Mouse (Mus musculus): Measurements from ENCODE around the gene Gapvd1.
"Not testable (repeated sequence)": the region's sequence is repeated elsewhere in the genome, so short reads cannot be mapped to it uniquely, and the experiment has no call there.

The Gapvd1 gene

DNA sequence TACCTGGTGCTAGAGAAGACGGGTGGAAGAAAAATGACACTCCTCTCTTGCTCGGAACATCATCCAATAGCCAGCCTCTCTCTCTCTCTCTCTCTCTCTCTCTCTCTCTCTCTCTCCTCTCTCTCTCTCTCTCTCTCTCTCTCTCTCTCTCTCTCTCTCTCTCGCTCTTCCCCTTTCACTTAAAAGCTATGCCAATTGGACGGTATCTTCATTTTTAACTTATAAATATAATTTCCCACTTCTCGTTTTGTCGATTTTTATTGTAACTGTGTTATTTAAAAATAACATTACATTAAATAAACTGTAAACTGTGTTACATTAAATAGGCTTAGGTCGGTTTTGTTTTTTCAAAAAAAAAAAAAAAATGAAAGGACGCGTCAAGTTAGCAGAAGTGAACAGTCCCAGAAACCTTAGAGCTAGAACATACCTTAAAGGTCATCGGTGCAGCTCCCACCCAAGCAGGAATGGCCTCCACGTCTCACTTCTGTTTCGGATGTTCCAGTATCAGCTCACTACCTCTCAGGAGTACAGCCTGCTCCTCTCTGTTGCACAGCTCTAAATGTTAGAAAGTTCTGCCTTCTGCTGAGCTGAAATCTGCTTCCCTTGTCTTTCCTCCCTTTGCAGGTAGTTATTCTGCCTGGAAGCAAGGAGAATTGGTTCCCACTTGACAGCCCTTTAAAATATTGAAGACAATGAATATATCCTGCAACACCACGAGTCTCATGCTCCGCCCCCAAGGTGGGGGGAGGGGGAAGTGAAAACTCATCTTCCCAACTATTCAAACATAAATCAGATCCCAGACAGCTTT is at the start of gene Gapvd1:
Gapvd1 (minus strand) TSS at position 682 of the 808 bp plus-strand sequence.
- peak; percentile 17 for DNase-seq (ENCODE audit: low spot score)

DNA sequence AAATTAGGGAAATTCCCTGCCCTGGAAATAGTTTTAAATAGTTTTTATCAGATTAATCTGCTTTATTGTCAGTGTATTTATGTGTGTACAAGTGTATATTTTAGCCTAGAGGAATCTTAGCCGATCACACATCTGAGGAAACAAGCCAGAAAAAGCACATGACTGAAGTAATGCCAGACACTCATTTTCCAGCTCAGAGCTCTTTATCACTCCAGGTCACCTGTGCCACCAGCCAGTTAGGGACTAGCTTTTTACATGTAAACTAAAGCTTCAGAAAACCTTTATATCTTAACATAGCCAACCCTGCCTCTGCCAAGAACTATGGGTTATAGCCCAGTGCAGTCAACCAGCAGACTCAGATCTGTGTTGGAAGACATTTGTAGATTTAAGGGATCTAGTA is 49.8 kb upstream of the Gapvd1 start:
- DNase-seq (ENCODE audit: low spot score): no peak

DNA sequence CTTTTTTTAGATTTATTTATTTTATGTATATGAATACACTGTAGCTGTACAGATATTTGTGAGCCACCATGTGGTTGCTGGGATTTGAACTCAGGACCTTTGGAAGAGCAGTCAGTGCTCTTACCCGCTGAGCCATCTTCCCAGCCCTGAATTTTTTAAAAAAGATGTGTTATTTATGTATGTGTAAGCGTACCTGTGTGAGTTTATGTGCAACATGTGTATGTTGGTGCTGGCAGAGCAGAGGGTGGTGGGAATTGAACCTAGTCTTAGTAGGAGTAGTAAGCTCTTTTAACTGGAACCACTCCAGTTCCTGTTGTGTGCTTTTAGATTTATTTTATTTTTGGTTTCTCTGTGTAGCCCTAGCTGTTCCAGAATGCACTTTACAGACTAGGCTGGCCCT is 49.1 kb upstream of the Gapvd1 start:
- no peak for DNase-seq (ENCODE audit: low spot score)

DNA sequence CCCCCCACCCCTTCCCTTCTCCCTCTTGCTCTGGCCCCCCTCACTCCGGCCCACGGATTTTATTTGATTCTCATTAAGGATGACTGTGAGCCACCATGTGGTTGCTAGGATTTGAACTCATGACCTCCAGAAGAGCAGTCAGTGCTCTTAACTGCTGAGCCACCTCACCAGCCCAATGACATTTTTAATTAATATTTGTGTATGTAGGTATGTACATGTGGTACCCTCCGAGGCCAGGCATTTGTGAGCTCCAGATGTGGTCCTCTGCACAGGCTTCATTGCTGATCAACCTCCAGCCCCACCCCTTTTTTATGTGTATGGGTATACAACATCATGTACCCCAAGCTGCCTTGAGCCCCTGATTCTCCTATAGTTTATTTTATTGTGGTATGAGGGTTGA is 48.7 kb upstream of the Gapvd1 start:
- DNase-seq (ENCODE audit: low spot score): no peak

DNA sequence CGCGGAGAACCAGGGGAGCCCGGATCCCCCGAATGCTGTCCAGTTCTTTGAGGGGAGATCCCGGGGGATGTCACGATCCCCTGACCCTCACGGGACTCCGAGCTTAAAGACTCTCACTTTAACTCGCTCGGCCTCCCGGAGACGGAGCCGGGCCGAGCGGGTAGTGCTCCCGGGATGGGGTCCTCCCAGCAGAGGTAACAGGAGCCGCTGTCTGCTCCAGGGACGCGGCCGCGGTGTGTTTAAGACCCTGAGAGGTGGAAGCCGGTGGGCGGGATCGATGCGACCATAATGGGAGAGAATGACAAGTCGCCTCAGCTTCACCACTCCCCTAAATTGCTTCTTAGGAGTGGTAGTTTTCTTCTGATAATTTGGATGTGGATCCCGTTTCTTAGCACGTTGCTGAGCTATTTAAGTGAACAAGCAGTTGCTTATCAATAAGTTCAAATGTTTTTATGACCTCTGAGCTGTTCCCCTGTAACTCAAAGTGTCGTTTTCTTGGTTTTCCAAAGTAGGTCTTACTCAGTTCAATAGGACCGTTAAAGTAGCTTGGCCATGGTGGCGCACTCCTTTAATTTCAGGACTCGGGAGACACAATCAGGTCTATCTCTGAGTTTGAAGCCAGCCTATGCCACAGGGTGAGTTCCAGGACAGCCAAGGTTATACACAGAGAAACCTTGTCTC is 47.7 kb upstream of the Gapvd1 start:
- not testable (repeated sequence) for DNase-seq (ENCODE audit: low spot score)

DNA sequence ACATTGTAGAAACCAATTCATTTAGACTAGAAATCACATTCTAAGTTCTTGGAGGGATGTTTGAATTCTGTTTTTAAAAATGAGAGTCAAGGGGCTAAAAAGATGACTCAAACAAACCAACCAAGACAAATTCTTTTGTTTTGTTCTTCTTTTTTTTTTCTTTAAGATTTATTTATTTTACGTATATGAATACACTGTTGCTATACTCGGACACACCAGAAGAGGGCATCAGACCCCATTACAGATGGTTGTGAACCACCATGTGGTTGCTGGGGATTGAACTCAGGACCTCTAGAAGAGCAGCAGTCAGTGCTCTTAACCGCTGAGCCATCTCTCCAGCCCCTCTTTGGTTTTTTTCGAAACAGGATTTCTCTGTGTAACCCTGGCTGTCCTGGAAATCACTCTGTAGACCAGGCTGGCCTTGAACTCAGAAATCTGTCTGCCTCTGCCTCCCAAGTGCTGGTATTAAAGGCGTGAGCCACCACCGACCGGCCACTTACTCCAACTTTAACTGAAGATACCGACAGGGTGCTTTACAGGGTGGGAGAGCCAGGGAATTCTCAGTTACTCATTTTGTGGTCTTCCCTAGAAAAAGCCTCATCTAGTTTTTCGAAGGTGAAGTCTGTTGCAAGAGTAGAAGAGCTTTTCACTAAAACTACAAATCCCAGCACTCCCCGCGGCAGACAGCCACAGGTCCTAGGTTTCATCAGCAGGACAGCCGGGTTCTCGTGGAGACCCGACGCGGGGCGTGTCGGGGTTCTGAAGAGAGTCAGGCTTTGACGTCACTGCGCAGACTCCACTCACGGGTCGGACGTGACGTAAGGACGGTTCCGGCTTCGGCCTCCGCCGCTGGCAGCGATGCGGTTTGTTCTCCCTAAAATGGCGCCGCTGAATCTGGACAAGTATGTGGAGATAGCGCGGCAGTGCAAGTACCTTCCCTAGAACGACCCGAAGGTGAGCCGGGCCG is 46.8 kb upstream of the Gapvd1 start:
- DNase-seq (ENCODE audit: low spot score): peak; percentile 92

DNA sequence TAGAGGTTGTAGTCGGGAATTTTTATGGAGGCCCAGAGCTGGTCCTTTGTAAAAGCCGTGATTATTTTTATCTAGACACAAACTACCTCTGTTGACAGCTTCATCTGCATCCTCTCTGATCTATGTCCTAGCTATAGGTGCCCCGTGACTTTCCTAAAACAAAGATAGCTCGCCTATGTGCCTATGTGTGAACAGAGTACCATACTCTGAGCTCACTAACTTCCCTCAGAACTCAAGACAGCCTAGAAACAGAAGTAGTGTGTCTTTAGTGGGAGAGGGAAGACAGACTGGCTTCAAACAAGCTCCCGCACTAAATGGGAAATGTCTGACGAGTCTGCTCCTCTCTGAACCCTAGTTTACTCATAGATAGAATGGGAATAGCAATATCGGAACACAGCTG is 45.3 kb upstream of the Gapvd1 start:
- no peak for DNase-seq (ENCODE audit: low spot score)

DNA sequence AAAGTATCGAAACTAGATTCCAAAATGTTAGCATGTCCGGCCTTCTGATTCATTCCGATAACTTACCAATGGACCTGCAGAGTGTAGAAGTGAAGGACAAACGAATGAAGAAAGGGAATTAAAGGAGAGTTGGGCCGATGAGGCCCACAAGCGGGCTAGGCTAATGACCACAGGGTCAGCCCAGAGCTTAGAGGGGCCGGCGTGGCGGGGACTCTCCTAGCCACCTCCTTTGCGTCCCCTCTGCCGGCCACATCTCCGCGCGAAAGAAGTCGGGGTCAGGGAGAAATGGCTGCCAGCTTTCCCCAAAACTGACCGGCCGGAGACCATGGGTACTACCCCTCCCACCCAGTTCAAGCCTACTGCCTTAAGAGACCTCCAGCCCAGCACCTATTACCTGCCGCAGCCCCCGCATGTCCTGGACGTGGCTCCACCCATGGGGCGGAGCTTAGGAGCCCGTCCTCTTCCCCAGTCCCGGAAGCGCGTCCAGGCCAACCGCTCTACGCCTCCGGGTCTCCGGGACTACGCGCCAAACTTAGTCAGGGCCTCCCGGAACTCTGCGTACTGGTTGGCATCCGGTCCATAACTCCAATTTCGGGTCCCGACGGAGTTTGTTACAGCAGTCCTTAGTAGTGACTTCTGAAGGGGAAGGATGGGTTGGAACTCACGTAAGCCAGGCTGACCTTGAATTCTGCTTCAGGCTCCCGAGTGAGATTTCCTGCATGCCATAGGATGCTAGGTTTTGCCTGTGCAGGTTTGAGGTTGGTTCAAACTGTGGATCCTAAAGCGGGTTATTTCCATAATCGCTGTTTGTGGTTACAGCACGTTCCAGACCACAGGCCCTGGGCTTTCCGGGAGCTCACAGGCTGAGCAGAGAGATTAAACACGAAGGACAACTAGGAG is 44.6 kb upstream of the Gapvd1 start, which contains the start of gene Rabepk:
Rabepk (minus strand) TSS at position 556 of the 900 bp plus-strand sequence.
- DNase-seq (ENCODE audit: low spot score): peak; percentile 79

DNA sequence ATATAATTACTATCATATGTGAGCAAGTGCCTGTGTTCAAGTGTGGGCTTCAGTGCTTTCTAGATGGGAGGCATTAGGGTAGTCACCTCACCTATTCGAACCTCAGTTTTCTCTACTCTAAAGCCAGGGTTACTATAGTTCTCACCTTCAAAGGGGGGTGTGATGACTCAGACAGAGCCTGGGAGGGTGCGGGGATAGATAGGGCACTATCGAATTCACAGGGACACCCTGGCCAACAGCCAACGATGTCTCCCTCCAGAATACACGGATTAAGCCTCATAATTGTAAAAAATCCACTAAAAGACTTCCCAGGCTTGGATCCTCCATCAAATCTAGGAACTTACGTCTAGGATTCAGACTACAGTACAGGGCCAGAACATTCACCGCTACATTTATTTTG is 40.4 kb upstream of the Gapvd1 start:
- no peak for DNase-seq (ENCODE audit: low spot score)

DNA sequence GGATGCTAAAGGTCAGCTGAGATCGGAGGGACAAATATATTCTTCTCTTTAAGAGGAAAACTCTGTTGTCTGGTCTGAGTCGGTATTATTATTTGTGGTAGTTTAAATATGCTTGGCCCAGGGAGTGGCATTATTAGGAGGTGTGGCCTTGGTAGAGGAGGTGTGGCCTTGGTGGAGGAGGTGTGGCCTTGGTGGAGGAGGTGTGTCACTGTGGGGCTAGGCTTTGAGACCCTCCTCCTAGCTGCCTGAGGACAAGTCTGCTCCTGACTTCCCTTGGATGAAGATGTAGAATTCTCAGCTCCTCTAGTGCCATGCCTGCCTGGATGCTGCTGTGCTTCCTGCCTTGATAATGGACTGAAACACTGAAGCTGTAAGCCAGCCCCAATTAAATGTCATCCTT is 39.5 kb upstream of the Gapvd1 start:
- no peak for DNase-seq (ENCODE audit: low spot score)

DNA sequence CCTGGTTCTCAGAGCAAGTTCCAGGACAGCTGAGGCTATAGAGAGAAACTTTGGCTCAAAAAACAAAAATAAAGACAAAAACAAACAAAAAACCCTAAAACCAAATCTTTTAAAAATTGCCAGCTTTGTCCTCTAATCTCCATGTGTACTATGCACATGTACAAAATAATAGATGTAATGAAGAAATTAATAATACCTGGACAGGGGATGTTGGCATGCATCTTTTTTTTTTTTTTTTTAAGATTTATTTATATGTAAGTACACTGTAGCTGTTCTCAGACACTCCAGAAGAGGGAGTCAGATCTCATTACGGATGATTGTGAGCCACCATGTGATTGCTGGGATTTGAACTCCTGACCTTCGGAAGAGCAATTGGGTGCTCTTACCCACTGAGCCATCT is 37.5 kb upstream of the Gapvd1 start:
- not testable (repeated sequence) for DNase-seq (ENCODE audit: low spot score)

DNA sequence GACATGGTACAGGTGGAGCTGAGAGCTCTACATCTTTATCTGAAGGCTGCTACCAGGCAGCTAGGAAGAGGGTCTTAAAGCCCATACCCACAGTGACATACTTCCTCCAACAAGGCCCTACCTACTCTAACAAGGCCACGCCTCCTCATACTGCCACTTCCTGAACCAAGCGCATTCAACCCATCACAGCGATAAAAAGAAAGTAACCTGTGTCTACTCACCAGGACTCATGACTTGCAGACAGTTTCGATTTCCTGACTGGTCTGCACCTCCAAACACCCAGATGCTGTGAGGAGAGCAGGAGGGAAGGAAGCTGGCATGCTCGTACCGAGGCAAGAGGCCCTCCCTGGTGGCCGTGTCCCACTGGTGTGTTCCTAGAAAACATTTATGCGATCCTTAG is 35.2 kb upstream of the Gapvd1 start:
- peak; percentile 43 for DNase-seq (ENCODE audit: low spot score)

DNA sequence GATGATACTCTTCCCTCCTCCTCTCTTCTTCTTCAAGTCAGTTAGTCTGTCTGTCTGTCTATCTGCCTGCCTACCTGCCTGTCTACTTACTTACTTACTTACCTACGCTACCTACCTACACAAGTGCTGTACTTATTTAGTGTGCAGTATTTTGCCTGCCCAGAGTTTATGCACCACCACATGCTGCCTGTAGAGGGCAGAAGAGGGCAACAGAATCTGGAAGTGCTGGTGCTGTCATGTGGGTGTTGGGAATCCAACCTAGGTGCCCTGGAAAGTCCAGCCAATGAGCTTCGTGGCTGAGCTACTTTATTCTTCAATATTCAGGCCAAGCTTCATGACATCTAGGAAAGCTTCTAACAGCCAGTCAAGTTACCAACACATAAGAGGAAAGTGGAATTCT is 29.1 kb upstream of the Gapvd1 start:
- peak; percentile 75 for DNase-seq (ENCODE audit: low spot score)

DNA sequence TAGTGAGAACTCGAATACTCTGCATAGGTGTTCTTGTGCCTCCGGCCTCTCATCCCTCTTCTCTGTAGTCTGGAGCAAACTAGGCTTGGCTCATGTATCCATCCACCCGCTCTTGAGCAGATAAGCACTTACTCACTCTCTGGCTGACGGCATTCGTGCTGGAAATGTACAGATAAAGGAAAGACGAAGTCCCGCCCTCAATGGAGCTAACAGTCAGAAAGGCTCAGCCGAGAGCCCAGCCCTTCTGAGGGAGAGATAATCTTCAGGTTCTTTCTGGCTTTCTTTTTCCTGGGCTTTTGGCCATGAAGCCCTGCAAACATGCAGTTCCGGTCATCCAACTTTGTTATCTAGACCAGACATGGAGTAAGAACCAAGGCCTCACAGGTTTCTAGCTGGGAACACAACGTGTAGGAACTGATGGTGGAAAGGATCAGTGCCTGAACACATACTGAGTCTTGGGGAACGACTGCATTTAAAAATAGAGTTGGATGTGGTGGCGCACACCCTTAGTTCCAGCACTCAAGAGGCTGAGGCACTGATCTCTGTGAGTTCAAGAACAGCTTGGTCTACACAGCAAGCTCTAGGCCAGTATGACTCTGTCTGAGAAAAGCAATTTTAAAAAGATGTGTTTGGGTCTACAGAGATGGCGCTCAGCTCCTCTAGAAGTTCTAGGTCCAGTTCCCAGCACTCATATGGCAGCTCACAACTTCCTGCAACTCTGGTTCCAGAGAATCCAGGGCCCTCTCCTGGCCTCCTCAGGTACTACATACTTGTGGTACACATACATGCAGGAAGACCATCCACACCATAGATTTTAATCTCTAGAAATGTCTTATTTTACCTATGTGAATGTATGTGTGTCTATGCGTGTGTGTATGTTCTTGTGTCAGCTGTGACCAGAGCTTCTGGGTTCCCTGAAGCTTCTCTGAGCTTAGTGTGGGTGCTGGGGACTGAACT is 28.3 kb upstream of the Gapvd1 start:
- peak; percentile 64 for DNase-seq (ENCODE audit: low spot score)

DNA sequence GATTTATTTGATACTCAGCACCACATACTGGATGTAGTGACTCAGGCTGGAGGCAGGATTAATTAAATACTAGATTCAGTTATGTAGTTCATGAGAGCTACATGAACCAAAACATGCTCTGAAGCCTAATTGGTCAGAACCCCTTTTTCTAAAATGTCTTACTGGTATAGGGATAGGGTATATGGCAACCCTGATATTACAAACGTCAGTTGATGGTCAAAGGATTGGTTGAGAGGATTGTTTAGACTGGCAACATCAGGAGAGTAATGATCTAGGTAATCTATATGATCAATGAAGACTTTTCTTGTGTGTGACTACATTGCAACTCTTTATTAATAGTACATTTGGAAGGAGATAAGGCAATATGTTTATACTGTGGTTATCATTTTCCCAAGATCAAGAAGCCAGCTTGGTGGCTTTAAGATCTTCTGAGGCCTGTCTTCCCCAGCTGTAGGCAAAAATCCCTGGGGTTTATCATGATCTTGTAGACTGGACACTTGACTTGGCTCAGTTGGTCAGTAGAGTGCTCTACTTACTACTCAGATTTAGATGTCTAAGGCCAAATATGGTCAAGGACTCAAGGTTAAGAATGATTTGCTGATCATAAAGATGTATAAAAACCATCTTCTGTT is 22.3 kb upstream of the Gapvd1 start:
- no peak for DNase-seq (ENCODE audit: low spot score)

DNA sequence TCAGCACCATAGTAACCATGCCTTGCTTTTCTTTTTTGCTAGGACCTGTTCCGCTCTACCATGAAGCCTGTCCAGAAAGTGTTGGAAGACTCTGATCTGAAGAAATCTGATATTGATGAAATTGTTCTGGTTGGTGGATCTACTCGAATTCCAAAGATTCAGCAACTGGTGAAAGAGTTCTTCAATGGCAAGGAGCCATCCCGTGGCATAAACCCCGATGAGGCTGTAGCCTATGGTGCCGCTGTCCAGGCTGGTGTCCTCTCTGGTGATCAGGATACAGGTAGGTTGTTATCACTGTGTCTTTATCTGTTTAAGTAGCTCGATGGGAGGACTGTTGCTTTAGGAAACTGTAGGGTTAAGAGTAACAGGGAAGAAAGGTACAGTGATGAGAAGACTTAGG is 19.5 kb upstream of the Gapvd1 start:
- DNase-seq (ENCODE audit: low spot score): no peak

DNA sequence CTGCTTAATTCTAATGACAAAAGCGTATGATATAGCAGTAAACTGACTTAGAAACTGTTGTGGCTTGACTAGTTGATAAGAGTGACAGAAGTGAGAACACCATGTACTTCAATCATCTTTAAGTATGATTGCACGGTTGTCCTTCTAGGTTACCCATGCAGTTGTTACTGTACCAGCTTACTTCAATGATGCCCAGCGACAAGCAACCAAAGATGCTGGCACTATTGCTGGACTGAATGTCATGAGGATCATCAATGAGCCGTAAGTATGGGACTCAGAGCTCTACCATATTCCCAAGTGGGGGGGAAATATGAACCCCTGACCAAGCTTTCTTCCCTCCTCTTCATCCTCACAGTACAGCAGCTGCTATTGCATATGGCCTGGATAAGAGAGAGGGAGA is 18.6 kb upstream of the Gapvd1 start:
- no peak for DNase-seq (ENCODE audit: low spot score)

DNA sequence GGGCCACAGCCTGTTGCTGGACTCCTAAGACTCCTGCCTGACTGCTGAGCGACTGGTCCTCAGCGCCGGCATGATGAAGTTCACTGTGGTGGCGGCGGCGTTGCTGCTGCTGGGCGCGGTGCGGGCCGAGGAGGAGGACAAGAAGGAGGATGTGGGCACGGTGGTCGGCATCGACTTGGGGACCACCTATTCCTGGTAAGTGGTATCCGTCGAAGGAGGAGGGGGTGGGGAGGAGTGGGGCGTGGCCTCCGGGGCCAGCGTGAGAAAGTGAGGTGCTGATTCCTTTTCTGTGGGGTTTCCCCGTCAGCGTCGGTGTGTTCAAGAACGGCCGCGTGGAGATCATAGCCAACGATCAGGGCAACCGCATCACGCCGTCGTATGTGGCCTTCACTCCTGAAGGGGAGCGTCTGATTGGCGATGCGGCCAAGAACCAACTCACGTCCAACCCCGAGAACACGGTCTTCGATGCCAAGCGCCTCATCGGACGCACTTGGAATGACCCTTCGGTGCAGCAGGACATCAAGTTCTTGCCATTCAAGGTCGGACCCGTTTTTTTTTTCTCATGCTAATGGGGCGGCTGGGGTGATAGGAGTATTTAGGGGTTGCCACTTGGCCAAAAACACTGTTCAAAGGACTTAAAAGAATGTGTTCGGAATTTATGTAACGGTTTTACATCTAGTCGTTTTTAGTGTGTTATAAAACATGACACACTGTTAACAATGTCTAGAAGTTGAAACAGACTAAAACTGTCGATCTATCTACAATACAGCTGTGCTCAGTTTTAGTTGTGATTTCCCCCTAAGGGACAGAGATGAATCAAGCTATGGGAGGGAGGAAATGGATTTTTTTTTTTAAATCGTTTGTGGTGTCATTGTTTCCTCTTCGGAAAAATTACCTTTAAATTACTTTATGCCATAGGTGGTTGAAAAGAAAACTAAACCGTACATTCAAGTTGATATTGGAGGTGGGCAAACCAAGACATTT is 17.5 kb upstream of the Gapvd1 start:
- no peak for DNase-seq (ENCODE audit: low spot score)
